Mouse (Mus musculus): ENCODE results near the gene Vps52. TPM values are rescaled to one million over a fixed set of nuclear protein-coding genes. Genes with fewer than 3 reads are reported as not detected.
"Not testable (repeated sequence)": the region's sequence is repeated elsewhere in the genome, so short reads cannot be mapped to it uniquely, and the experiment has no call there.

Gene Vps52
- polyA plus RNA-seq, 1 experiment from 2014 or later: 51.3 TPM

DNA sequence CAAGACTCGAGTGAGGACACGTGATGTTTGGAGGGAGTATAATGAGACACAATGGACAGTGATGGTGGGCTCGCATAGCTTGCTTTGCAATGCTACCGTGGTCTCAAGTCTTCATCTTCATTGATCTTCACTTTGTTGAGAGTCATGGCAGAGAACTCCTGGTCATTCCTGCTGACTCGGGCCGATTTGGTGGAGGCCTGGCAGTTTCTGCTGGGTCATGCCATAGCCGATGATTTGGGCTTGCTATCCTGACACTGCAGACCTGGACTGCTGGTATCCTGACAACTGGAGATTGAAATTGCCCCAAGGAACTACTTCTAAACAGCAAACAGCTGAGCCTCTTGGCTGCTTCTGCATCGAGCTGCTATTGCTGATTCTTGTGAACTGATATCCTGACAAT, 39.3 kb downstream of the Vps52 start:
- WGBS: 92% methylated on average over 8 of the region's 8 CpGs
- Histone ChIP-seq H3K9me3 (no peaks in the 10 kb centered on the region), H3K4me3 (no peak overlapping the region), H3K27me3 (ENCODE audit: poor library complexity, severe bottlenecking) (peaks cover 31% of the 10 kb centered on the region), H3K27ac (no peak overlapping the region), H3K4me1 (peaks cover 9% of the 10 kb centered on the region), H3K36me3 (replicated peaks) (no peaks in the 10 kb centered on the region)
- DNase-seq (ENCODE audit: extremely low spot score, low spot score): no peak

DNA sequence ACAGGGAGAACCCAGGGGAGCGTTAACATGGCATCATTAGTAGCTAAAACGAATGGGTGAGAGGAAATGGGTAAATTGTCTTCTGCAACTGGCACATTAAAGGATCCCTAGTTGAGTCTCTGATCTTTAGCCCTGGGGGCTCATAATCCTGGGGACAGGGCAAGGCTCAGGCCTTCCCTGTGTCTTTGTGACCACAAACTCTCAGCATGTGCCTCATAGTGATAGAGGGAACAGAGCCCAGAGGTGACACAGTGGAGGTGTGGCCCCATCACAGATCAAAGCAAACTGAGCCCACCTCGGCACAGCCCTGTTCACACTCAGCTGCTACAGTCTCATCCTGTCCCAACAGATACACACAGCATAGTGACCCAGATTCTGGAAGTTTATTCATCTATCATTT, 40.0 kb downstream of the Vps52 start:
- H3K9me3 ChIP-seq: no peaks in the 10 kb centered on the region
- peaks cover 16% of the 10 kb centered on the region for H3K4me1 ChIP-seq
- H3K4me3 ChIP-seq: no peak overlapping the region
- no peaks in the 10 kb centered on the region for H3K36me3 ChIP-seq (replicated peaks)
- WGBS: 76% methylated on average over 3 of the region's 3 CpGs
- H3K27me3 ChIP-seq (ENCODE audit: poor library complexity, severe bottlenecking): peaks cover 38% of the 10 kb centered on the region
- no peak for DNase-seq (ENCODE audit: extremely low spot score, low spot score)
- no peak overlapping the region for H3K27ac ChIP-seq

DNA sequence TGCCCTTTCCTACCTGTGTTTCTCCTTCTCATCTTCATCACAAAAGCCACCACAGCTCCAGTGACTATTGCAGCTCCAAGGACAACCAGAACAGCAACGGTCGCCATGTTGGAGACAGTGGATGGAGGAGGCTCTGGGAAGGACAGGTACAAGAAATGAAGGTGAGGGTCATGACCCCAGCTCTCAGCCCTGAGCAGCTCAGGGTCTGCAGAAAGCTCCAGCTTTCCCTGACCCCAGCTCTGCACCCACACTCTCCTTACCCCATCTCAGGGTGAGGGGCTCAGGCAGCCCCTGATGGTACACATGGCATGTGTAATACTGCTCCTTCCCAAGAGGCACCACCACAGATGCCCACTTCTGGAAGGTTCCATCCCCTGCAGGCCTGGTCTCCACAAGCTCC, 41.4 kb downstream of the Vps52 start:
- not testable (repeated sequence) for H3K4me3 ChIP-seq; H3K9me3 ChIP-seq; H3K27ac ChIP-seq; DNase-seq (ENCODE audit: extremely low spot score, low spot score); H3K36me3 ChIP-seq (replicated peaks)
- H3K27me3 ChIP-seq (ENCODE audit: poor library complexity, severe bottlenecking): peaks cover 52% of the 10 kb centered on the region
- WGBS: 98% methylated on average over 2 of the region's 2 CpGs
- peaks cover 17% of the 10 kb centered on the region for H3K4me1 ChIP-seq

DNA sequence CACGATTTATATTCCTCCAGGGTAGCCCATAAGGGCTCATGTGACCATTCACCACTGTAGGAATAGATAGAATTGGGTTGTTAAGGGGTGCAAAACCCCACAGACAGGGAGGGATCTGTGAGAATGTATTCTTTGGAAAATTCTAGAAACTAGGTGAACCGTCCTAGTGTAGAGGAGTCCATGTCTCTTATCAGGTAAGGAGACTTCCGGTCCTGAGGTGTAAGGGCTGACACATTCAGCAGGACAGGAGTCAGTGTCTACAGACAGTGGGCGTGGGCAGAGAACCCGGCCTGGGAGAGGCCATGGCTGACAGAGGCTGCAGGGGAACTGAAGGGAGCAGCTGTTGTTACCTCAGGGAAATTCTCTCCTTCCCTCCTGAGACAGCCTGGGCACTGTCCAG, 43.1 kb downstream of the Vps52 start:
- H3K4me1 ChIP-seq: peaks cover 20% of the 10 kb centered on the region
- H3K9me3 ChIP-seq; H3K36me3 ChIP-seq (replicated peaks); H3K27ac ChIP-seq; DNase-seq (ENCODE audit: extremely low spot score, low spot score): not testable (repeated sequence)
- H3K27me3 ChIP-seq (ENCODE audit: poor library complexity, severe bottlenecking): peaks cover 55% of the 10 kb centered on the region
- WGBS: 71% methylated on average over 5 of the region's 5 CpGs
- H3K4me3 ChIP-seq: 0 out of 2 replicates have a peak overlapping the region, but pooled peaks have one; percentile 73

DNA sequence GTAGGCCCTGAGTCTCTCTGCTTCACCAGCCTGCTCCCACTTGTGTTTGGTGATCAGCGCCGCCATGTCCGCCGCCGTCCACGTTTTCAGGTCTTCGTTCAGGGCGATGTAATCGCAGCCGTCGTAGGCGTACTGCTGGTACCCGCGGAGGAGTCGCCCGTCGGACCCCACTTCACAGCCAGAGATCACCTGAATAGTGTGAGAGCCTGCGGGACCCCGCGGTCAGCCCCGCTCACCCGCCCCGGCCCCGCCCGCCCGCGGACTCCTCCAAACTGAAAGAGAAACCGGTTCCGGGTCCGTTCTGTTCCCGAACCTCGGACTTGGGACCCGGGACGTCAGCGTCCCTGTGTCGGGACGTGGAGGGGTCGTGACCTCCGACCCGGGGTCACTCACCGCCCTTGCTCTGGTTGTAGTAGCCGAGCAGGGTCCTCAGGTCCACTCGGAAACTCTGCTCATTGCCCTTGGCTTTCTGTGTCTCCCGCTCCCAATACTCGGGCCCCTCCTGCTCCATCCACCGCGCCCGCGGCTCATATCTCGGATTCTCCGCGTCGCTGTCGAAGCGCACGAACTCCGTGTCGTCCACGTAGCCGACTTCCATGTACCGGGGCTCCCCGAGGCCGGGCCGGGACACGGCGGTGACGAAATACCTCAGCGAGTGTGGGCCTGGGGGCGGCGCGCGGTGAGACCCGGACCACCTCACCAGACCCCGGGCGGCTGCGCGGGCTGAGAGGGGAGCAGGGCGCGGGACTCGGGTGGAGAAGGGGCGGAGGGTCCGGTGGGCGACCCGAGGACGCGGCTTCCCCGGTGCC, 43.9 kb downstream of the Vps52 start:
- 2% methylated on average over 87 of the region's 87 CpGs for WGBS
- H3K9me3 ChIP-seq: no peaks in the 10 kb centered on the region
- H3K4me3 ChIP-seq: peak overlapping the region; percentile 73
- peak overlapping the region; percentile 82 for H3K27ac ChIP-seq
- H3K36me3 ChIP-seq (replicated peaks): no peaks in the 10 kb centered on the region
- peaks cover 55% of the 10 kb centered on the region for H3K27me3 ChIP-seq (ENCODE audit: poor library complexity, severe bottlenecking)
- DNase-seq (ENCODE audit: extremely low spot score, low spot score): no peak
- peaks cover 20% of the 10 kb centered on the region for H3K4me1 ChIP-seq

DNA sequence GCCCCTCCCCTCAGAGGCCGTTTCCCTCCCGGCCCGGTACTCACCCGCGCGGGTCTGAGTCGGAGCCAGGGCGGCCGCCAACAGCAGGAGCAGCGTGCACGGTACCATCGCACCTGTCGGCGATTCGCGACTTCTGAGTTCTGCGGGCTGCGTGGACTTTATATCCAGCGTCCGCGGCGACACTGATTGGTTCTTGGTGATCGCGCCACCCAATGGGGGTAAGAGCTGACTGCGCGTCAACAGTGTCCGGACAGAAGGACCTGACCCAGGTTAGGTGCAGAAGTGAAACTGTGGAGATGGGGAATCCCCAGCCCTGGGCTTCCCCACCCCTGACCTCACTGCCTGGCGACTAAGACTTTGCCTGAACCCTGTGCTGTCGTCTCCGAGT, 44.5 kb downstream of the Vps52 start, which contains the start of gene H2-K1:
Gene H2-K1 (minus strand): TSS at position 198 of the 388 bp plus-strand sequence.
- Histone ChIP-seq H3K36me3 (replicated peaks) (no peaks in the 10 kb centered on the region), H3K4me1 (peaks cover 20% of the 10 kb centered on the region), H3K27ac (peak within 1 kb of the TSS; percentile 82), H3K4me3 (peak within 1 kb of the TSS; percentile 73), H3K9me3 (no peaks in the 10 kb centered on the region), H3K27me3 (ENCODE audit: poor library complexity, severe bottlenecking) (peaks cover 55% of the 10 kb centered on the region)
- DNase-seq (ENCODE audit: extremely low spot score, low spot score): peak; percentile 75
- WGBS: under 1% methylated on average over 30 of the region's 30 CpGs

DNA sequence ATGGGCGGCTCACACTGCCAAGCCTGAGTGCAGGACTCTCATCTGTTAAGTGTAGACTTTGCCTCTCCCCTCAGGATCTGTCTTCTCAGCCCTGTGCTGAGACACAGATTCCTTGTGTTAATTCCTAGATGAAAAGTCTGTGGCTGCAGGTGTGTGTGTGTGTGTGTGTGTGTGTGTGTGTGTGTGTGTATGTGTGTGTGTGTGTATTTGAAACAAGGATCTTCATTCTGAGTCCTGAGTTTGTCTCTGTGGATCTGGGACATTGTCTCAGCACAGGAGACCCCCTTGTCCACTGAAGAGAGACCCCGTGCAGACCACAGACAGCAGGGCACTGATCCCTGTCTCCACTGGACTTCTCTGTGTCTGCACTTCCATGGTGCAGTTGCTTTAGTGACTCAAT, 45.2 kb downstream of the Vps52 start:
- 60% methylated on average over 2 of the region's 2 CpGs for WGBS
- H3K36me3 ChIP-seq (replicated peaks); H3K9me3 ChIP-seq; H3K27ac ChIP-seq; DNase-seq (ENCODE audit: extremely low spot score, low spot score): not testable (repeated sequence)
- H3K4me1 ChIP-seq: peaks cover 20% of the 10 kb centered on the region
- H3K4me3 ChIP-seq: peak overlapping the region; percentile 73; the same call in 1 of the 2 replicates
- H3K27me3 ChIP-seq (ENCODE audit: poor library complexity, severe bottlenecking): peaks cover 55% of the 10 kb centered on the region

DNA sequence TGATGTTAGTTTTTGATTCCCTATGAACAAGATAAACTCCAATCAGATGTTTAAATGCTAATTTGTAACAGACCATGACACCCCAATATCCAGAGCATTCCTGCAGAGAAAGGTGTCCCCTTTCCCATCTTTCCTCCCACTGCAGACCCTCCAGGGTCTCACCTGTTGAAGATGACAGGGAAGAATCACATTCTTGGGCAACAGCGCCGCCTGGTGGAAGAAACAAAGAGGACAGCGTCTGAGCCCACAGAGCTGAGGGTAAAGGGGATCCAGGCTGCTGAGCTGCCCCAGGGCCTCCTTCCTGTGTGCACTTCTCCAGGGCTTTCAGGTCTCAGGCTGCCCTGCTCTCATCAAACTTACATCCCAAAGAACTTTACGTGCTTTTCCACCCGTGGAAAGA, 47.8 kb downstream of the Vps52 start:
- Histone ChIP-seq H3K4me1 (peaks cover 20% of the 10 kb centered on the region), H3K4me3 (no peak overlapping the region), H3K27ac (no peak overlapping the region), H3K27me3 (ENCODE audit: poor library complexity, severe bottlenecking) (peaks cover 39% of the 10 kb centered on the region), H3K36me3 (replicated peaks) (no peaks in the 10 kb centered on the region), H3K9me3 (no peaks in the 10 kb centered on the region)
- WGBS: 3% methylated on average over 5 of the region's 5 CpGs
- peak; percentile 66 for DNase-seq (ENCODE audit: extremely low spot score, low spot score)

DNA sequence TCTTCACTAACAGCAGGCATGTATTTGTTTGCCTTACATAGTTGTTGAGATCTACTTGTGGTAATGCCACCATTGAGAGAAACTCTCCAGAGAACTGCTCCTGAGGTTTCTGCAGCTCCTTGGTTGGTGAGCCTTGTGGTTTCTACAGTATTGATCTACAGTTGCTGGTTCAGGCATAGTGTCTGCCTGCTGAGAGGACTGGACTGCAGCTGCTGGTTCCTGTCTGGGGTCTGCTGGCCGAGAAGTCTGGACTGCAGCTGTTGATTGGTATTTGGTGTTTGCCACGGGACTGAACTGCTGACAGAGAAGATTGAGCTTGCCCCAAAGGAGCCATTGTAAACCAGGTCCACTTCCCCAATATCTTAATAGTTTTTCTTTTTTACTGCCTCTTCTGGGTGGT, 51.0 kb downstream of the Vps52 start:
- H3K27me3 ChIP-seq (ENCODE audit: poor library complexity, severe bottlenecking): peaks cover 8% of the 10 kb centered on the region
- H3K27ac ChIP-seq: no peak overlapping the region
- no peaks in the 10 kb centered on the region for H3K36me3 ChIP-seq (replicated peaks)
- no peak overlapping the region for H3K4me3 ChIP-seq
- WGBS: 64% methylated on average over 2 of the region's 2 CpGs
- peaks cover 4% of the 10 kb centered on the region; the same call in 1 of the 2 replicates for H3K4me1 ChIP-seq
- no peaks in the 10 kb centered on the region; the same call in 1 of the 2 replicates for H3K9me3 ChIP-seq
- no peak for DNase-seq (ENCODE audit: extremely low spot score, low spot score)

DNA sequence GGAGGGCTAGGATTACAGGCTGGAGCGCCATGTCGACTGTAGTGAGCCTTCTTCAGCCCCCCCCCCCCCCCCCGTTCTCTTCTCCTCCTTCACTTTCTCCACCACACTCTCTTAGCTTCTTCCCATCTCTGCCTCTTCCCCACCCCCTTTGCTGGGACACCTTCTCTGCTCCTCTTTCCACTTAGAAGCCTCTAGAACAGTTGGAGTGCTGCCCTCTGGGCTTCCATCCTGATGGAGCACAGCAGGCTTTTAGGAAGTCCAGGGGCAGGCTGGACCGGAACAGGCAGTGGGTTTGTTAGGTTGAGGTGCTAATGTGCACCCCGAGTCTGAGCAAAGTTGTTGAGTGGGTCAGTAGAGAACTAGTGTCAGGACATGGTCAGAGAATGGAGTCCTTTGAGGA, 54.5 kb downstream of the Vps52 start:
- Histone ChIP-seq H3K27me3 (ENCODE audit: poor library complexity, severe bottlenecking) (no peaks in the 10 kb centered on the region), H3K4me1 (no peaks in the 10 kb centered on the region), H3K9me3 (peaks cover 8% of the 10 kb centered on the region; the same call in 1 of the 2 replicates), H3K36me3 (replicated peaks) (peaks cover 22% of the 10 kb centered on the region), H3K27ac (no peak overlapping the region), H3K4me3 (no peak overlapping the region)
- DNase-seq (ENCODE audit: extremely low spot score, low spot score): no peak
- WGBS: 78% methylated on average over 5 of the region's 5 CpGs

DNA sequence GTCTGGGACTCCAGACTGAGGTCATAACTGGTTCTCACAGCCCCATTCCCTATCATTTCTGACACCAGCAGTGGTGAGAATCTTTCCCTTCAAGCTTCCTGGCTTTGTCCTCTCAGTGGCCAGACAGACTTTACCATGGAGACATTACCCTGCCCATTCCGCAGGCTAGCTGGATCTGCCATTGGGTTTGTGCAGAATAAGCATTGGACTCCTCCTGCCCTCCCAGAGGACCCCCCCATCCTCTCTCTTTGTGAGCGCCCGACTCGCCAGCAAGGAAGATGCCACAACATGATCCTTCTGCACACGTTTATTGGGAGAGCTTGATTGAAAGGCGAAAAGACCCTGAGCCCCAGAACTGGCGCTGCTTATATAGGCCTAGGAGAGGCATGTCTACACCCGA, 57.8 kb downstream of the Vps52 start:
- Histone ChIP-seq H3K27me3 (ENCODE audit: poor library complexity, severe bottlenecking) (no peaks in the 10 kb centered on the region), H3K4me1 (no peaks in the 10 kb centered on the region), H3K4me3 (no peak overlapping the region), H3K36me3 (replicated peaks) (peaks cover 45% of the 10 kb centered on the region), H3K9me3 (peaks cover 24% of the 10 kb centered on the region), H3K27ac (no peak overlapping the region)
- 93% methylated on average over 8 of the region's 8 CpGs for WGBS
- no peak for DNase-seq (ENCODE audit: extremely low spot score, low spot score)
